Mouse (Mus musculus) intestine, embryonic 15.5 days (tissue): ENCODE results near the gene 3110082I17Rik. TPM values are rescaled to one million over a fixed set of nuclear protein-coding genes. Genes with fewer than 3 reads are reported as not detected.
A peak's percentile ranks its signal among the peaks of the same experiment; 100 is the strongest.
"Not testable (repeated sequence)": the region's sequence is repeated elsewhere in the genome, so short reads cannot be mapped to it uniquely, and the experiment has no call there.

ENCODE experiments used
- ATAC-seq: fragments of 200-750 bp; cut with Nextera tagmentation; 2 replicates; pipeline ENCODE4 v1.8.0; 2017; ENCODE audit warnings: moderate TSS enrichment, moderate library complexity
- H3K27ac ChIP-seq: fragments of 300-500 bp; sonication (generic); 2 replicates; pipeline ENCODE4 v1.5.1; 2015; ENCODE audit warnings: mild to moderate bottlenecking, inconsistent platforms
- H3K27me3 ChIP-seq: fragments of 300-500 bp; sonication (generic); replicated peaks from 2 replicates; pipeline ENCODE4 v1.6.1; 2015; ENCODE audit warnings: inconsistent platforms
- H3K36me3 ChIP-seq: fragments of 300-500 bp; sonication (generic); 2 replicates; pipeline ENCODE4 v1.6.1; 2015; ENCODE audit warnings: inconsistent platforms
- H3K4me1 ChIP-seq: fragments of 300-500 bp; sonication (generic); replicated peaks from 2 replicates; pipeline ENCODE4 v1.6.1; 2015; ENCODE audit warnings: inconsistent platforms
- H3K4me2 ChIP-seq: fragments of 300-500 bp; sonication (generic); replicated peaks from 2 replicates; pipeline ENCODE4 v1.6.1; 2015; ENCODE audit warnings: mild to moderate bottlenecking, inconsistent platforms
- H3K4me3 ChIP-seq: fragments of 300-500 bp; sonication (generic); replicated peaks from 2 replicates; pipeline ENCODE4 v1.5.1; 2015; ENCODE audit warnings: inconsistent platforms
- H3K9ac ChIP-seq: fragments of 300-500 bp; sonication (generic); 2 replicates; pipeline ENCODE4 v1.6.1; 2015; ENCODE audit warnings: inconsistent platforms
- H3K9me3 ChIP-seq: fragments of 300-500 bp; sonication (generic); 2 replicates; pipeline ENCODE4 v1.6.1; 2016; ENCODE audit warnings: inconsistent platforms
- WGBS: fragments of 180-500 bp; shearing (Covaris S2); methylation state at CpG from one replicate; pipeline ENCODE4 v1.1.7; 2015; 5-methylcytosine and 5-hydroxymethylcytosine counted together
- polyA plus RNA-seq: library from polyadenylated mRNA; unstranded; fragments of >200 nt; fragmentation: Nextera tagmentation; extraction: Ambion mirVana; gene quantifications from 2 replicates; pipeline ENCODE4 v1.2.1, GENCODE M21; 2015

The 3110082I17Rik gene
- polyA plus RNA-seq, 1 experiment from 2014 or later = 31.8 TPM

DNA sequence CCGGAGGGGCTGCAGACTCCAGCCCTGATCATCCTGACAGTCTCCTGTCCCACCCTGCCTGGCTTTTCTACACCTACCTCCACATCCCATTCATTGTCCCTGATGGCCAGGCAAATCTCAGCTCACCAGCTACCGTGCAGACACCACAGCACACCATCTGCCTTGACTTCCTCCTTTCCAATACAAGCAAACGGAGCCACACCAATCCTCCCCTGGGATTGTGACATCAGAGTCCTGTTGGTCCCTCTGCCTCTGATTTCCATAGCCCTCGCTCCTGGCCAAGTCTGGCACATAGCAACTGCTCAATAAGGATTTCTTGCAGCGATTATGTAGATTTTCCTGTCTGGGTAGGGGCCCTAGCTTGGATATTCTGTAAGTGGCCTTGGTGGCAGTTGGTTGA lies 109.2 kb downstream of the 3110082I17Rik start, which contains the start of gene Cox19:
Cox19 (minus strand) TSS at position 285 of the 400 bp plus-strand sequence.
- 44% methylated on average over 5 of the region's 5 CpGs for WGBS
- Histone ChIP-seq H3K4me3 (peak within 1 kb of the TSS; percentile 40), H3K4me2 (peak within 1 kb of the TSS; percentile 55), H3K9me3 (no peaks in the 10 kb centered on the region), H3K9ac (peak within 1 kb of the TSS; percentile 50), H3K4me1 (peaks cover 36% of the 10 kb centered on the region), H3K36me3 (no peaks in the 10 kb centered on the region), H3K27ac (peak within 1 kb of the TSS; percentile 92), H3K27me3 (no peaks in the 10 kb centered on the region)
- no peak for ATAC-seq

DNA sequence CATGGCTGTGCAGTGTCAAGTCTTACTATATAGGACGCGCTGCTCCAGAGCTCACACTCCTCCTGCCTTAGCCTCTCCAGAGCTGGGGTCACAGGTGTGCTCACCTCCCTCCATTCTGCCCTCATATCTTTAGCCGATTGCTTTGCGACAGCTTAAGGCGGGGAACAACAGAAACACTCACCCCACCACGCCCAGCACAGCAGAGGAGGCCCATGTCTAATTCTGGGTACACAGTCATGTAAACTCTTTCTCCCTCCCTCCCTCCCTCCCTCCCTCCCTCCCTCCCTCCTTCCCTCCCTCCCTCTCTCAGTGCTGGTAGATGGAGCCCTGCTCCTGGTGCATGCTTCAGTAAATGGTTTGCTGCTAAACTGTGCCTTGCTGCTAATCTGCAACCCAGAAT lies 110.6 kb downstream of the 3110082I17Rik start:
- H3K9ac ChIP-seq = no peak overlapping the region
- peak overlapping the region; percentile 70 for H3K27ac ChIP-seq
- peak; percentile 3; the same call in 1 of the 2 replicates for ATAC-seq
- no peak overlapping the region for H3K4me3 ChIP-seq
- H3K4me1 ChIP-seq = peaks cover 34% of the 10 kb centered on the region
- no peaks in the 10 kb centered on the region for H3K36me3 ChIP-seq
- H3K9me3 ChIP-seq = no peaks in the 10 kb centered on the region
- WGBS = 59% methylated on average over 6 of the region's 6 CpGs
- peak overlapping the region; percentile 34 for H3K4me2 ChIP-seq
- H3K27me3 ChIP-seq = no peaks in the 10 kb centered on the region

DNA sequence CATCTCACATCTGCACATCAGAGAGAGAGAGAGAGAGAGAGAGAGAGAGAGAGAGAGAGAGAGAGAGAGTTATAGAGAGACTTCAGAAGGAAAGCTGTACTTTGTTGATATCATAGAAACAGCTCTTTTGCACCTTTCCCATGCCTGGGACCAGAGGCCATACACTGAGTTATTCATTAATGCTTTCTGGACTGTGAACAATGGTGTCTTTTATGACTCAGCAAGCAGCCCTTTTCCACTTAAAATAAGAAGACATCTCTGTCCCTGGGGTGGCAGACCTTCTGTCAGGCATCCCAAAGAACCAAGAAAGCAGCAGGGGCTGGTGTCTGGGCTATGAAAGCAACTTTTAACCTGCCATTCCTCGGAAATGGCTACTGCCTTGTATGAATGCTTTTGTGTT lies 113.1 kb downstream of the 3110082I17Rik start:
- Histone ChIP-seq H3K4me1 (peaks cover 37% of the 10 kb centered on the region), H3K9ac (peak overlapping the region; percentile 8; the same call in 1 of the 2 replicates), H3K27ac (peak overlapping the region; percentile 89), H3K4me2 (peak overlapping the region; percentile 38), H3K4me3 (no peak overlapping the region), H3K9me3 (no peaks in the 10 kb centered on the region), H3K36me3 (peaks cover 7% of the 10 kb centered on the region), H3K27me3 (no peaks in the 10 kb centered on the region)
- 43% methylated on average over 1 of the region's 1 CpGs for WGBS
- no peak for ATAC-seq

DNA sequence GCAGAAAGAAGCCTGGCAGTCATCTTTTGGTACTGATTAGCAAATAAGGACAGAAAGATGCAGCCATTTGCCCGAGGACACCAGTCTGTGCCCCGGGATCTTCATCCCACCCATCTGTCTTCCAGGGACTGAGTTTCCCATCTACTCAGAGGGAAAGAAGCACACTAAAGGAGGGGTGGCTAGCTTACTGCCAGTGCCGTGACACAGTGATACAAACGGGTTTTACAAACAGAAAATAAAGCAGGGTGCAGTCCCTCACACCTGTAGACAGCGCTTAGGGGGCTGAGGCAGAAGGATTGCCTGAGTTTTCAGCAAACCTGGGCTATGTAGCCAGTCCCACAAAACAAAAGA lies 115.0 kb downstream of the 3110082I17Rik start:
- Histone ChIP-seq H3K27ac (peak overlapping the region; percentile 72), H3K9ac (0 out of 2 replicates have a peak overlapping the region, but pooled peaks have one; percentile 1)

DNA sequence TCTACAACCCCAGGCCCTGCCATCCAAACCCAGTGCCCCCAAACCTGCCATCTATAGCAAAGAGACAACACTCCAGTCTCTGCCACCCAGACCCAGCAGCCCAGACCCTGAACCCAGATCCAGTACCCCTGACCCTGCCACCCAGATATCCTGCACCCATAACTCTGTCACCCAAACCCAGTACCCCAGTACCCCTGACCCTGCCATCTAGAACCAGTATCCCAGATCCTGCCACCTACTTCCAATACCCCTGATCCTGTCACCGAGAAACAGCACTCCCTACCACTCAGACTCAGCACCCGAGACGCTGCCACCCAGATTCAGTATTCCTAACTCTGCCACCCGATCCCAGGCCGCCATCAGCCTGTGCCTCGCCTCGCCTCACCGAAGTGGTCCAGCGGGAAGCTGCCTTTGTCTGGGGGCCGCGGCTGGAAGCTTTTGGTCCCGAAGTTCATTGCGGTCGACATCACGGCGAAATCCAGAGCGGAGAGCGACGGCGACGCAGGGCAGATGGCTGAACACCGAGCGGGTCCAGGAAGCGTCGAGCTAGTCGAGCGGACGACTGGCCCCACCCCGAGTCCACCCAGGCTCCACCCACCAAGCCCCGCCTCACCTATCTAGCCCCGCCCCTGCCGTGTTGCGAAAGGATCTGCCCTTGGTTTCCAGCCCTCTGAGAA lies 115.5 kb downstream of the 3110082I17Rik start:
- no peaks in the 10 kb centered on the region for H3K9me3 ChIP-seq
- H3K4me3 ChIP-seq = peak overlapping the region; percentile 77
- H3K9ac ChIP-seq = peak overlapping the region; percentile 85
- H3K4me2 ChIP-seq = peak overlapping the region; percentile 94
- H3K27ac ChIP-seq = peak overlapping the region; percentile 72
- under 1% methylated on average over 33 of the region's 33 CpGs for WGBS
- peaks cover 26% of the 10 kb centered on the region for H3K4me1 ChIP-seq
- H3K36me3 ChIP-seq = peaks cover 15% of the 10 kb centered on the region
- peak; percentile 86 for ATAC-seq
- H3K27me3 ChIP-seq = no peaks in the 10 kb centered on the region

More for the DNA sequence above, 115.0 kb downstream of the 3110082I17Rik start:
- ATAC-seq = no peak; the same call in 1 of the 2 replicates
- H3K9me3 ChIP-seq = no peaks in the 10 kb centered on the region
- peak overlapping the region; percentile 77 for H3K4me3 ChIP-seq
- peaks cover 15% of the 10 kb centered on the region for H3K36me3 ChIP-seq
- WGBS = 10% methylated on average over 5 of the region's 5 CpGs
- peak overlapping the region; percentile 94 for H3K4me2 ChIP-seq
- H3K27me3 ChIP-seq = no peaks in the 10 kb centered on the region
- H3K4me1 ChIP-seq = peaks cover 29% of the 10 kb centered on the region

DNA sequence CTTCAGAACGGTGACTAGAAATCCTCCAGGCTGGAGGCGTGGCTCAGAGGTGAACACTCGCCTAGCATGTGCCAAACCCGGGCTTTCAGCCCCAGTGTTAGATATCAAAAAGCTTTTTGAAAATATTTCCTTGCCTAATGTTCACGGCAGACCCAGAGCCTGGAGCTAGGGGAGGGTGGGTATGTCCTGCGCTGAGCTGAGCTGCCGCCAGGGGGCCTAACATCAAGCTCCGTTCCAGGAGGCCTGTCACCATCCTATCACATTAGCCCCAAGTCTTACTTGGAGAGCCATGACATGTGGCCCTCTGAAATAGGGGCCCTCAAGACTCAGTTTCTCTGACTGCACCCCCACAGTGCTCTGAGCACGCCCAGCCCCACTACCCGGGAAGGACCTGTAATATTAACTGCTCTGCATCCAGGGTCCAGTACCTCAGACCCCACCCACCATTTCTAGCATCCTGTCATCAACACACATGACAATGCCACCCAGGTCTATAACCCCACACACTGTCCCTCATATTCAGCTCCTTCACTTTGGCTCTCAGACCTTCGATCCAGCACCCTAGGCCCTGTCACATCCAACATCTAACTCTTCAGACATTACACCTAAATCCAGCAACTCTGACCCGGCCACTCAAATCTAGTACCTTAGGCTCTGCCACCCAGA lies 116.2 kb downstream of the 3110082I17Rik start:
- WGBS = 5% methylated on average over 12 of the region's 12 CpGs
- peak overlapping the region; percentile 65 for H3K27ac ChIP-seq
- ATAC-seq = peak; percentile 64

DNA sequence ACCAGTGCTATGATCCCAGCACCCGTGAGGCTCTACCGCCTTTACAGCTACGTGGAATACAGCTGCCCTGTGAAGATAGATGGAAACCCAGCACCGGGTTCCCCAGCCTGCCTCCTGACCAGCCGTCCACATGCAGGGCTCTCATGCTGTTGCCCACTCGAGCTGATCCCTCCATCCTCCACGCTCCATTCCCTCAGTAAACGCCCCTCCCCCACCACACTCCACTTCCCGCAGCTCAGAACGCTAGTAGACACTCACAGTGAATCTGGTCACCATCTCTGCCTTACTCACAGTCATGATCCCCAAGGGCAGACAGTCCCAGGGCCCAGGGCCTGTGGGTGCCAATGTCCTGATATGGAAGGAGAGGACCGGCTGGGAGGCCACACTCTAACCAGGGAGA lies 121.4 kb downstream of the 3110082I17Rik start:
- peak overlapping the region; percentile 3; the same call in 1 of the 2 replicates for H3K4me2 ChIP-seq
- H3K4me3 ChIP-seq = no peak overlapping the region
- no peak for ATAC-seq
- peak overlapping the region; percentile 54; the same call in 1 of the 2 replicates for H3K27ac ChIP-seq
- H3K36me3 ChIP-seq = peaks cover 37% of the 10 kb centered on the region
- no peaks in the 10 kb centered on the region for H3K9me3 ChIP-seq
- H3K27me3 ChIP-seq = no peaks in the 10 kb centered on the region
- 79% methylated on average over 11 of the region's 11 CpGs for WGBS
- no peak overlapping the region for H3K9ac ChIP-seq
- peaks cover 8% of the 10 kb centered on the region for H3K4me1 ChIP-seq

More for the DNA sequence above, 116.2 kb downstream of the 3110082I17Rik start:
- Histone ChIP-seq H3K9ac (peak overlapping the region; percentile 85), H3K36me3 (peaks cover 15% of the 10 kb centered on the region), H3K4me2 (peak overlapping the region; percentile 94), H3K4me1 (peaks cover 21% of the 10 kb centered on the region), H3K4me3 (peak overlapping the region; percentile 77), H3K27me3 (no peaks in the 10 kb centered on the region), H3K9me3 (no peaks in the 10 kb centered on the region)

DNA sequence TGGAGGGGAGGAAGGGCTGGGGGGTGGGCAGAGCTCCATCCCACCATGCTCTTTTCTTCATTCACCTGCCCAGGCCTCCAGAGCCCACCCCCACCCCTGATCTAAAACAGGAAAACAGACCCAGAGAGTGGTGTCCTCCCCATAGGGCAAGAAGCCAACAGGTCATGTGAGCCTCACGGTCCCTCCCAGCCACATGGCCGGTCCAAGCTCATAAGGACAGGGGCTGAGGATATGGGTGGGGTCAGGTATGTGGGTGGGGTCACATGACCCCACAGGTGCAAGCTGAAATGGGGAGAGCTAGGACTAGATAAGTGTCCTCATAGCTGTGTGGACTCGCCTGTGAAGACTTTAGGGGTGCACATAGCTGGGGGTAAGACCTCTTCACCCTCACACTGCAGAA lies 121.9 kb downstream of the 3110082I17Rik start:
- Histone ChIP-seq H3K4me2 (peak overlapping the region; percentile 3; the same call in 1 of the 2 replicates), H3K9ac (no peak overlapping the region), H3K9me3 (no peaks in the 10 kb centered on the region), H3K4me3 (no peak overlapping the region), H3K27me3 (no peaks in the 10 kb centered on the region), H3K27ac (peak overlapping the region; percentile 54; the same call in 1 of the 2 replicates), H3K4me1 (peaks cover 3% of the 10 kb centered on the region), H3K36me3 (peaks cover 37% of the 10 kb centered on the region)
- 67% methylated on average over 3 of the region's 3 CpGs for WGBS
- ATAC-seq = peak; percentile 39; the same call in 1 of the 2 replicates

DNA sequence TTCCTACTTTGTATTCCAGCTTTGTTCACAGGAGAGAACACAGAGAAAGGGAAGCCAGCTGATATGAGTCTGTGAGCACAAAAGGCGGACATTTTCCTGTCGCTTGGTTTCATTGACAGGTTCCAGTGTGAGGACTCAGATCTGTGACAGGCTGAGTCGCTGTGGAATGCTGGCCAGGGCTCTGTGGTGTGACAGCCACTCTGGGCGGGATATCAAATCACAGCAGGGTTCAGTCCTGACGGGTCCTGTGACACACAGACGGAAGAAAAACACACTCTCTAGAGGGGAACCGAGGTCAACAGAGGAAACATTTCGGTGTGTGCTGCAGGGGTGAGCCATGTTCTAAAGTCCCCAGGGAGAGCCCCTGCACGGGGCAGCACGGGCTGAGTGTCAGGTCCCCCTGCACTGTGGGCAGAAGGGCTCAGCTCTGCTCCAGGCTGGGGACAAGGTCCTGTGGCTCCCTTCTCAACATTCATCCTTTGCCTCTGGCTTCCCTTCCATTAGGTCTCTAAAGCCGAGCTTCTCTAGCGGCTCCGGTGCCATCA lies 122.4 kb downstream of the 3110082I17Rik start:
- no peaks in the 10 kb centered on the region for H3K27me3 ChIP-seq
- no peak for ATAC-seq
- no peak overlapping the region for H3K4me2 ChIP-seq
- no peaks in the 10 kb centered on the region for H3K9me3 ChIP-seq
- no peak overlapping the region for H3K4me3 ChIP-seq
- H3K9ac ChIP-seq = no peak overlapping the region
- H3K36me3 ChIP-seq = peaks cover 36% of the 10 kb centered on the region
- 0 out of 2 replicates have a peak, but pooled peaks cover 5% of the 10 kb centered on the region for H3K4me1 ChIP-seq
- H3K27ac ChIP-seq = 0 out of 2 replicates have a peak overlapping the region, but pooled peaks have one; percentile 34
- 79% methylated on average over 13 of the region's 13 CpGs for WGBS

DNA sequence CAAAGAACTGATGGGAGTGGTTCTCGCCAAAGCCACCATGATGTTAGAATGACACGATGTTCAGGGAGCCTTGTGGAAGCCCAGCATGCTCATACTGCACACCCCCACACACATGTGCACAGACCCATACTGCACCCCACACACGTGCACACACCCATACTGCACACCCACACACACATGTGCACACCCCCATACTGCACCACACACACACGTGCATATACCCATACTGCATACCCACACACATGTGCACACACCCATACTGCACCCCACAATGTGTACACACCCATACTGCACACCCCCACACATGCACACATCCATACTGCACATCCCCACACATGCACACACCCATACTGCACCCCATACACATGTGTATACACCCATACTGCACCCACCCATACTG lies 124.7 kb downstream of the 3110082I17Rik start:
- 83% methylated on average over 4 of the region's 4 CpGs for WGBS
- Histone ChIP-seq H3K4me1 (peaks cover 10% of the 10 kb centered on the region; the same call in 1 of the 2 replicates), H3K4me3 (no peak overlapping the region), H3K9ac (no peak overlapping the region), H3K9me3 (no peaks in the 10 kb centered on the region), H3K36me3 (peaks cover 22% of the 10 kb centered on the region), H3K4me2 (no peak overlapping the region), H3K27ac (no peak overlapping the region), H3K27me3 (no peaks in the 10 kb centered on the region)
- ATAC-seq = no peak

DNA sequence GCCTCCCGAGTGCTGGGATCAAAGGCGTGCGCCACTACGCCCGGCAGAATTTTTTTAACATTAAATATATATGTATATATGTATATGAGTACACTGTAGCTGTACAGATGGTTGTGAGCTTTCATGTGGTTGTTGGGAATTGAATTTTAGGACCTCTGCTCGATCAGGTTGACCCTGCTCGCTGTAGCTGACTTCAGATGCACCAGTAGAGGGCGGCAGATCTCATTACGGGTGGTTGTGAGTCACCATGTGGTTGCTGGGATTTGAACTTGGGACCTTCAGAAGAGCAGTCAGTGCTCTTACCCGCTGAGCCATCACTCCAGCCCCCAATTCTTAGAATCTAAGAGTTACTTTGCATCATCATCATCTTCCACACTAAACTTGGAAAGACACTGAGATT lies 125.9 kb downstream of the 3110082I17Rik start:
- not testable (repeated sequence) for ATAC-seq, H3K4me2 ChIP-seq, H3K4me3 ChIP-seq, H3K9me3 ChIP-seq, H3K9ac ChIP-seq, H3K27me3 ChIP-seq, H3K27ac ChIP-seq
- peaks cover 22% of the 10 kb centered on the region for H3K36me3 ChIP-seq
- WGBS = 87% methylated on average over 10 of the region's 10 CpGs
- H3K4me1 ChIP-seq = peaks cover 10% of the 10 kb centered on the region; the same call in 1 of the 2 replicates
